ENCODE assay signal across 1 mouse cellular context in the genomic region with DNA sequence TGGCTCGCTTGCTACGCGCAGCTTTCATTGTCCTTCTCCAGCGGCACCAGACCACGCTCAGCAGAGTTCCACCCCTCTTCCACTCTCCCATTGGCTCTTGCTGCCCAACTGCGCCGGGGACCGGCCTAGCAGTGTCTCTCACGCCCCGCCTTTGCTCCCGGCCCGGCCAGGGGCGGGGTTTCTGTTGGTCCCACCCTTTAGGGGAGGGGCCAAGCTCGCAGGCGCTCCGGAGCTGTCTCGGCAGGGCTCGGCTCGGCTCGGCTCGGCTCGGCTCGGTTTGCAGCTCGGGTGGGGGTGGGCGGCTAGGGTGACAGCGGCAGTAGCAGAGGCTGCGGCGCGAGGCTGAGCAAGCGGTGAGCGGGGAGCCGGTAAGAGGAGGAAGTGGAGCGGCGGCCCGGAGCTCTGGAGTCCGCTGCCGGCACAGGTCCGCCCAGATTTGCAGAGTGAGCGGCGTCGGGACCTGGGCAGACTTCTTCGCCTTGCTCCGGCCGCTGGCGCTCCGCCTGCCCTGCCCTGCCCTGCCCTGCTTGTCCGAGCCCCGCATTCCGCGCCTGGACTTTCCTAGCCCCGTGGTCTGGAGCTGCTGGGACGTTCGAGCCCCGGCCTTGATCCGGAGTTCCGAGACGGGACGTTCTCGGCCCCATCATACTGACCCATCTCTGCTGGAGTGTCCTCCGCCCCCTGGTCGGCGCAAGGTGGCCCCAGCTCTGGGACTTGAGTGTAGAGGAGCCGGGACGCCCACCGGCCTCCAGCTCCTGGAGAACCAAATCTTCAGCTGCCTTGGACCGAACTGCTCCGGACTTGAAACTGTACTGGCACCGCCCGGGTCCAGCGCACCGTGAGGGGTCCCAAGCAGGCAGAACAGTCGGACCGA.
TF ChIP-seq lines count a peak whose summit lies in the region.

A gene (plus strand): TSS at position 201 of the 874 bp plus-strand sequence.

TF ChIP-seq in CH12.LX, 34 proteins besides CTCF, POLR2A, EP300 and RAD21 (continued from another document):
- TF ChIP-seq TCF12 (IDR thresholded peaks at IDR 0.05; ENCODE audit: low read depth, low read length) (peak; percentile 75), NRF1 (IDR thresholded peaks at IDR 0.05; ENCODE audit: low read depth, low read length) (peak; percentile 68), ZNF384 (IDR thresholded peaks at IDR 0.05; ENCODE audit: low read depth, low read length) (no peak), NELFE (IDR thresholded peaks at IDR 0.05; ENCODE audit: low read depth, low read length) (peak; percentile 72), MAX (IDR thresholded peaks at IDR 0.05; ENCODE audit: low read length) (peak; percentile 67), SMC3 (IDR thresholded peaks at IDR 0.05; ENCODE audit: low read depth, low read length) (0 out of 2 replicates have a peak, but pooled peaks have one; percentile 2), RCOR1 (conservative IDR thresholded peaks at IDR 0.05; ENCODE audit: low read depth, low read length) (0 out of 2 replicates have a peak, but pooled peaks have one; percentile 48), CHD1 (IDR thresholded peaks at IDR 0.05; ENCODE audit: low read depth, low read length) (peak; percentile 66; the same call in 1 of the 2 replicates), BHLHE40 (IDR thresholded peaks at IDR 0.05; ENCODE audit: low read depth, low read length) (0 out of 2 replicates have a peak, but pooled peaks have one; percentile 17), UBTF (IDR thresholded peaks at IDR 0.05; ENCODE audit: low read depth, low read length) (peak; percentile 94), MAFK (IDR thresholded peaks at IDR 0.05; ENCODE audit: insufficient replicate concordance, low read length) (no peak), MEF2A (IDR thresholded peaks at IDR 0.05; ENCODE audit: borderline replicate concordance, low read depth, low read length) (peak; percentile 64), KAT2A (IDR thresholded peaks at IDR 0.05; ENCODE audit: insufficient replicate concordance, low read length) (0 out of 2 replicates have a peak, but pooled peaks have one; percentile 55), PAX5 (IDR thresholded peaks at IDR 0.05; ENCODE audit: low read length) (no peak)
